Mouse (Mus musculus): ENCODE results near the gene Rbm46.

The Rbm46 gene

DNA sequence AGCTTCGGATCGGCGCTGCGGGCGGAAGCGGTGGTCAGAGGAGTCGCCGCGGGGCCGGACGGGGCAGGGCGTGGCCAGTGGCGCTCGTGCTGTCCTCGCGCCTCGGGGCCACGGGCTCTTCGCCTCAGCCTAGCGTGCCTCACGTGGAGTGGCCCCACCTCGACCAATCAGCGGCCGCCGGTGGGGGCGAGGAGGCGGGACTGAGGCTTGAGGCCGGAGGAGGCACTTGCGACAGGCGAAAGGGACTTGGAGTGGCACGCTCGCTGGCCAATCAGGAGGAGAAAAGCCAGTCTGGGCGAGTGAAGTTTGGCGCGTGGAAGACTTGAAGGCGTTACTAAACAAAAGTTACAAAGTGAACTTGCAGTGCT is at the start of gene Rbm46:
Gene Rbm46, minus strand, starts transcription at position 112 of the 368 bp plus-strand sequence.
- DNase-seq, result peak; percentile 93

DNA sequence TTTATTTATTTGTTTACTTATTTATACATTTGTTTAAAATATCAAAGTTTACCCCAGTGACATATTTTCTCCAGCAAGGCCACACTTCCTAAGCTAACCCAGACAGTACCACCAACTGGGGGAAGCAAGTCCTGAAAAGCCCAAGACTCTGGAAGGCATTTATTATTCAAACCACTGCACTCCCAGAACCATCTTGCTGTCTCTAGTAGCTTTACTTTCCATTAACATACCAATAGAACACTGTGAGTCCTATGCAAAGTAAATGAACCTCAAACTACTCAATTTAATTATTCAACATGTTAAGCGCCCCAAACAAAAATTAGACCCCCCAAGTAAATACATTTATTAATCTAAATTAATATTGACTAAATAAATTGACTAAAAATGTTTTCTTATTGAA is 39.3 kb upstream of the Rbm46 start:
- DNase-seq, result no peak

DNA sequence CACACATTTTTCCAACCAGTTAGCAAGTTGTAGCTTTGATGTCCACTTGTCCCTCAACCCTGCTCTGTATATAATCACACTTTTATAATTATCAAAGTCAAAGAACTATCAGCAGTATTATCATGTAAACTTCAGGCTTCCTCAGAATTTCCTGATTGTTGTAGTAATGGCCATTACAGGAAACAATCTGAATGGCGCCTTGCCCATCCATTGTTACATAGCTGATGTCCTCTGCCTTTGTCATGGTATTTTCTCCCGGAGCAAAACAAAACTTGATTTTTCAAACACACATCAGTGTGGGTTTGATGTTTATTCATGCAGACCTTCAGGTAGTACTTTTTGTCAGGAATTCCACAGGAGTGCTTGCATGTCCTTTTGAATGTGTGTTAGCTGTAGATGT is 32.4 kb upstream of the Rbm46 start:
- DNase-seq, result peak; percentile 28

DNA sequence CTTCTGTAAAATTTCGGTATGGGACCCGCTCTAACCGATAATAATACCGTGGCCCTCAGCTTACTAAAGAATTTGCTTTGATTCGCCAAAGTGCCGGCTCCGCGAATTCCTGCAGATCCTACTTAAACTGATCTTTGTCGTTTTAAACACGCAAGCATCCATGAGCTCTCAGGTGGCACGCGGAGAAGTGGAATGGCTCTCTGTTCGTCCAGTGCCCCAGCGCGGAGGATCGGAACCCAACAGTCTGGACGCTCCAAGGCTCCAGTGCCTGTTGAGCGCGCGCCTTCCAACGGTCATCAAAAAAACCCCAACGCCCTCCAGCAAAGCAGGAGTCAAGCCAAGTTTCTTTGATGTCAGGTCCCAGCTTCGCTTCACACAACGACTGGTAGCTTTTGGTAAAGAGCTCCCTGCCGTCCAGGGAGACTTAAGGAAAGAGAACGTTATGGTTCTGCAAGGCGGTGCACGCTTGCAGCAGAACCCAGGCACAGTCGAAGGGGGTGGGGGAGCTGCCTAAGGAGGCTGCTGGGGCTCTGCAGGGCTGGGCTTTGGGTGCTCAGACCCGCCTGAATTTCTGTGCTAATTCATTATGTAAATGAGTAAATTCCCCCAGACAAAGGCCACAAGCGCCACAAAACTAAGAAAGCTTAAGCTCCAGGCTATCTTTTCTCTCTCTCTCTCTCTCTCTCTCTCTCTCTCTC is 28.1 kb upstream of the Rbm46 start:
- DNase-seq, result peak; percentile 3

DNA sequence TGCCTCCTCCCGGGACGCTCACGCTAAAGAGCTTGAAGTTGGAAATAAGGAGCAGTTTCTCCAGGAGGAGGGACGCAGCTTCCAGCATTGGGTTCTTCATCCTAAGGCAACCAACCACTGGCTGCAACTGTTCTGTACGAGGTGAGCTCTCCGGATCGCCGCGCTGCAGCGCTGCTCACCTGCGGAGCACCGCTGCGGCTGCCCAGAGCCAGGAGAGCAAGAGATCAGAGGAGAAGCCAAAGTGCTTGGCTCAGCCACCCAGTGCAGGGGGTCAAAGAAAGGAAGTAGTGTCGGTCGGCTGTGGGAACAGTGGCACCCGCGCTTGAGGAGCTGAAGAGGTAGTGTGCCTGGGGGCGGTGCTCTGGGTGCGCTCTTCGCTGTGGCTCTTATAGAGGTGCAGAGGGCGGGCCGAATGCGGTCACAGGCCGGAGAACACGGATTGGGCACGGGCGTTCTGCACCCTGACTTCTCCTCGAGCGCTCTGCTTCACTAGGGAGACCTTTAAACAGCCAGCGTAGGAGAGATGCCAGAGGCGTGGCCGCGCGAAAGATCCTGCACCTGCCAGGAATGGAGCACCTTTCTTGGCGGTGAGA is 27.4 kb upstream of the Rbm46 start, which contains the start of gene Lrat:
Gene Lrat, minus strand, starts transcription at position 361 of the 593 bp plus-strand sequence.
- DNase-seq, result peak; percentile 34

DNA sequence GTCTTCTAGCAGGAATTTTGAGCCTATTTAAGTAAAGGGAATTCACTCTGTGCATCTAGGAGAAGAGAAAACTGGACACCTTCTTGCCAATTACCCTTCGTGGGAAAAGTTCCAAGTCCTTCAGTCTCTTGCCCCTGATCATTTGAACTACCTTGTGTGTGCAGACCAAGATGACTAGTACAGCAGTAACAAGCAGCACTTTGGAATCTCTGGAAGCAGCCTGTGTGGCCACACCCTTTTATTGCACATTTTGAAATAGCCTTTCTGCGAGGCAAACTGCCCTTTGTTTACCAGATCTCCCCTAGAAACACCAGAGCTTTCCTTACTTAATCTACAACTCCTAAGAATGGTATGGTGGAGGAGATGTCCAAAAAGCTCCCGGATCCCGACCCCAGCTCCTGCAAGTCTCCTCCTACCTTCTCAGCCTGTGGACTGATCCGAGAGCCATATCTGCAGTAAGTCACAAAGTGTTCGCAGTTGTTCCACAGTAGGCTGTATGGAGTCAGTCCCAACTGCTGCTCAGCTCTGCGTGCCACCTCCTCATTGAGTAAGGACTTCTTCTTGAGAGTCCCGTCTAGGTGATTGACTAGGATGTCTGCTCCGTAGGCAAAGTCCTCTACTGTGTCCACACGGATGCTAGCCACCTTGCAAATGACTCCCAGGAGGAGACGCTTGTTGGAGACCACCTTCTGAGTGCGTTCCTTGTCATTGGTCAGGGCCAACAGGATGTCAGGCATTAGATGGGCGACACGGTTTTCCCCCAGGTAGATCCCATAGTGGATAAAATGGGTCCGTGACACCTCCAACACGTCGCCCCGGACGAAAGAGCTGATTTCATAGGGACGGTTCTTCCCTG is 26.7 kb upstream of the Rbm46 start:
- no peak for DNase-seq

DNA sequence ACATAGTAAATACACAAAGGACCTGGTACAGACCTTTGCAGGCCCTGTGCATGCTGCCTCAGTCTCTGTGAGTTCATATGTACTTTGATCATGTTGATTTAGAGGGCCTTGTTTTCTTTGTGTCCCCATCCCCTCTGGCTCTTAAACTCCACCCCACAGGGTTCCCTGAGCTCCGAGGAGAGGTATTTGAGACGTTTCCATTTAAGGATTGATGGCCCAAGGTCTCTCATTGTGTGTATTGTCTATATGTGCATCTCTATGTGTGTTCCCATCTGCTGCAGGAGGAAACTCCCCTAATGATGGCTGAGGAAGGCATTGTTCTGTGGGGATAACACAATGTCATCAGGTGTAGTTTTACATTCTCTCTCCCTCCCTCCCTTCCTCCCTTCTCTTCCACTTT is 12.6 kb upstream of the Rbm46 start:
- DNase-seq, result no peak

DNA sequence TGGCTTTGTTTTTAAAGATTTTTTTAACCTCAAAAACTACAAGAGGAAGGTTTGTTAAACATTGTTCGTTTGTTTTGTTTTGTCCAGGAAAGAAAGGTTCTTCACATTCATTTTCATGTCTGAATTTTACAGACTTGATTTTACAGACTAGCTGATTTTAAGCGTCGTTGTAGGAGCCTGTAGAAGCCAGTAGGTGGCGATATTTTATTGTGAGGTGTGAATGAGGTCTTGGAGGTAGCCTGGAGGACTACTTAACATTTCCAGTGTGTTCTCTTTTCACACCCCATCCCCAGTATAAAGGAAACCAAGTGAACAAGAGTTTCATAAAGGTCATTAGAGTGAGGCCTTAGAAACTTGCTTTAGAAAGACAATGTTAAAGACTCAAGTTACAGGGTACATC is 975 bp upstream of the Rbm46 start:
- DNase-seq, result peak; percentile 56

DNA sequence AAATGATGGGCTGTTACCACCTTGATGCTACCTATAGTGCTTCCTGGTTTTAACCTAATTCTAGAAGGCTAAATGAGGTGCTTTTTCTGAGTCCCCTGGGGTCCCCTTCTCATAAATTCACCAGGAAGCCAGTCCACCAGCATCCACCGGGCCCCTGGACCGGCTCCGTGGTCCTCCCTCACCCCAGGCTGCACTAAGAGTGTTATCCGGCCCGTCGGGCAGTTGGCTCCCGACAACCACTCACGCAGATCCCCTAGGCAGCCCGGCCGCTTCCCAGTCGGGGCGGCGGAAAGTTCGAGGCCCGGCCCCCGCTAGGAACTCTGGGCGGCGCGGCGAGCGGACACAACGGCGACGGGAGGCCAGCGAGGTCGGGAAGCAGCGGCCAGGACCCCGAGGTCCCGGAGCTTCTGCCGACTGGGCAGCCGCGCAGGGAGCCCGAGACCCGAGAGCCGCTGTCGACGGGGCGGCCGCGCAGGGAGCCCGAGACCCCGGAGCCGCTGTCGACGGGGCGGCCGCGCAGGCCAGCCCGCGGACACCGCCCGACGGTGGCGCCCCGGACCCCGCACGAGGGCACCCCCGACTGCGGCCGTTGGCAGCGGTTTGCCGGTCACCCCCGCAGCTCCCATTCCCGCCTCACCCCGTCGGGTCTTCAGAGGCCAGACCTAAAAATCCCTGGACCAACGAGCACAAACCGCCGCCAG is 462 bp downstream of the Rbm46 start:
- DNase-seq, result peak; percentile 4

DNA sequence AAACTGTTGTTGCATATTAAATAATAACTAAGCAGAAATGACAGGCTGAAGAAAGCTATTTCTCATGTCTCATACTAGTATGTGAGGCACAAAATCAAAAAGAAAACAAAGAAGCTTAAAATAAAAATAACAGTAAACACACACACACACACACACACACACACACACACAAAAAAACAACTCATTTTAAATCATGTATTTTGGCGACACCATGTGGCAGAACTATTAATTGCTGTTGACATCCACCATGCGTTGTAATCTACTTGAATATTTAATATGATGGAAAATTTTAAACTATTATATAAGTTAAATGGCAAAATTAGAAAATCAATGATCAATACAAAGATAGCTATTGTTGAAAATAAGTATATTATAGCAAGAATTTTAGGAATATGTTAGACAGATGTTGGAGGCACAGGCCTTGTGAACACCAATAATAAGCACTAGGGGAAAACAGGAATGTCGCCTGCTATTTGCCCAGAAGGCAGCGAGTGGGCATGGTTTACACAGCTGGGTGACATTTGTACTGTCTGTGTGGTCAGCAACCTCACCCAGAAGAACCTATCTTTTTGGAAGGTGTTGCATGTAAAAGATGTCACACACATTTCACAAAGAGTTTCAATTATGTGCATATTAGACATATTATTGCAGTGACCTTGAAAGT is 18.7 kb downstream of the Rbm46 start:
- DNase-seq, result peak; percentile 40

DNA sequence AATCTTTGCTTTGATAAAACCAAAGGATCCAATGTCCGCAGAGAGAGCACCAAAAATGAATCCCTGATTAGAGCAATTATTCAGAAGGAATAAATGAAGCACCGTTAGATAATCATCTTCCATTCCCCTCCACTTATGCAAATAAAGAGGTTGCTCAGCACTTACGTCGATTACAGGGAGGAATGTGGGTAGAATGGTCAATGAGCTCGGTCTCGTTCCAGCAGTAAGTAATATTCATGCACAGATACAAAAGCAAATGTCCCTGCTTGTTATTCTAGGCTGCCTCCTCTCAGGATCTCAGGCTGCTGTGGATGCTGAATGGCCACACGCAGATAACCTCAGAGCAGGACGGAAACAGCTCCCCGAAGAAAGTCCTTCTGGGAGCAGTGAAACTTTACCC is 51.1 kb downstream of the Rbm46 start:
- no peak for DNase-seq

DNA sequence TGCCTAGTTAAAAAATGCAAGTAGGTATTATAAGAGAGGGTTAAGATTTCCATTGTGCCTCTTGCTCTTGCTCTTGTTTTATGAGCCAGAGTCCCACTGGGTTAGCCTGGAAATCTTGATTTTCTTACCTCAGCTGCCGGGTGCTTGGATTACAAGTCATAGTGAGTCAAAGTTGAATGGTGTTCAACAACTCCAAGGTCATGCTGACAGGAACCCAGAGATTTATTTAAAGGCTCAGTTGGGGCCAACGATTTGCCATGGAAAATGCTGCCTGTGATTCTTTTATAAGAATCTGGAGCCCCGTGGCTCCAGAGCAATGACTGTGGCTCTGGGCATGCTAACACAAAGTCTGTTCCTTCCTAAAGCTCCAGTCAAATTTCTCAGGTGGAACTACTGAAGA is 64.4 kb downstream of the Rbm46 start:
- no peak for DNase-seq

DNA sequence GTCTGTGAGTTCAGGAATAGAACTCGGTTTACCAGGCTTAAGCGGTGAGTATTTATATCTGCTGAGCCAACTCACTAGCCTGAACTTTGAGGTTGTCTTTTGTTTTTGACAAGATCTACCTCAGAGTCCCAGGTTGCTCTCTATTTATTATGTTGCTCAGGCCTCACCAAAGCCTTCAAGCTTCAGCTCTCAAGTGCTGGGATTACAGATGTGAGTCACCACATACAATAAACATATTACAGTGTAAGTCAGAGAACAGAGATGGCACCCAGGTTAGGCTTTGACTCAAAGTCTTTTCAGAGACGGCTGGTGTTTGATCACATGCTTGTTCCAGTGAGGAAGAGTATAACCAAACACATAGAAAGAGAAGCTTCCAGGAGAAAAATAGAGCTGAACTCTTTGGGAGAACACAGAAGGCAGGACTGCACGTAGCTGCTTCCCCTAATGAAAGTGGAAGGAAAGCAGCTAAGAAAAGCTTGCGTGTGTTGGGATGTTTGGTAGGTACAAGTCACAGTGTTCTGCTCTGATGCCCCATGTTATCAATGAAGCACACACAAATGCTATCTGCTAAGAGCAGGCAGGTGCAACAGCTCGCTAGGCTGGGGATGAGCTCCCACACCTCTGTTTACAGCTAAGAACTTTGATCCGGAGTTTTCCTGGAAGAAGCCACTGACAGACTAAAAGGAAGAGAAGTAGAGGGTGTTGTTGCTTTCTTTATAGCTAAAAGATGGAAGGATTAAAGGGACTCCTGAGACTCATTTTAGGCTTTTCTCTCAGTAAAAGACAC is 65.8 kb downstream of the Rbm46 start:
- no peak for DNase-seq

DNA sequence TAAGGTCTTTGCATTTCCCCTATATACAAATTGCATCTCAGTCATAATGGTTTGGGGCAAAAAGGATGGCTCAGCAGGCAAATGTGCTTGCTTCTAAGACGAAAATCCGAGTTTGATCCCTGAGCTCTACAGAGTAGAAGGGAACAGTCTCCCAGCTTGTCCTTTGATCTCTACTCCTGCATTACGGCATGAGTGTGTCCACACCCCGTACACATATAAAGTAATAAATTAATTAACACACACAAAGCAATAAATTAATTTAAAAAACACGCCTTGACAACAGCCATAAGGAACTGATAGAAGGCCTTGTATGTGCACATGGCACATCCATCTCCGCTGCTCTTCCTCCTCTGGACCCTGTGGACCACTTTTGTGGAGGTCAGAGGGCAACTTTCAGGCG is 66.5 kb downstream of the Rbm46 start:
- no peak for DNase-seq

DNA sequence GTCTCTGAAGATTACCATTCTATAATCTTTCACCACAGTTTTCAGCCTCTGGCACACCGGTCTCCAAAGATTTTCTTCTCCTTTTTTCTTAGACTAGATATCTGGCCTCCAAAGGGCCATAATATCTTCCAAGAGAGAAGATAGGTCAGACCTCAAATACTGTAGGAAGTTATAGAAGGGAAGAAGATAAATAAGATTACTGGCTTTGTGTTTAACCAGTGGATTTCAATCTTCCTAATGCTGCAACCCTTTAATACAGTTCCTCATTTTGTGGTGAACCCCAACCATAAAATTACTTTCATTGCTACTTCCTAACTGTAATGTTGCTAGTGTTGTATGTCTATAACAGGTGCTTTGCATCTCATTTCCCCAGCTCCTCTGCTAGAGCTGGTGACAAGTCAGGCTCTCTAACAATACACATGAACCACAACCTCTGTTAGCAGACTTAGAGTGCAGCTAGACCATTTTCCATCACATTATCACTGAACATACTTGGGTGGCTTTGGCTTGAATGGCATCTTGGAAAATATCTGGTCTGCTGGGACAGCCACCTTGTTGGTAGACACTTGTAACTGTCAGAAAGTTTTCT is 67.9 kb downstream of the Rbm46 start:
- no peak for DNase-seq

DNA sequence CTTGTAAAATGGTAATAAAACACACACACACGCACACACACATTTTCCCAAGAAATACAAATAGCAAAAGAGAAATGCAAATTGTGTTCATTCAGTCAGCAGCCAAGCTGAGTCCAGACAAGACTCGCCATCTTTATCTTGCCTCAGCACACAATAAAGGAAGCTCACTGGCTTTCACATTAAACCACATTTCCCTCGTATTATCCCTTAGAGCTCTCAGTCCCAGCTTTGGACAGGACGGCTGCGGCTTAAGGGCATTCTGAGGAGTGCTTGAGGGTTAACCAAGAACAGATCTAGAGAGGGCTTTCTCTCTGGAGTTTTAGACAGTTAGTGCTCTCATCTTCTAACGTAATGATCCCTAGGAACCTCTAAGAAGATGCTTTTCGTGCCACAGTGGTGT is 71.0 kb downstream of the Rbm46 start:
- no peak for DNase-seq

DNA sequence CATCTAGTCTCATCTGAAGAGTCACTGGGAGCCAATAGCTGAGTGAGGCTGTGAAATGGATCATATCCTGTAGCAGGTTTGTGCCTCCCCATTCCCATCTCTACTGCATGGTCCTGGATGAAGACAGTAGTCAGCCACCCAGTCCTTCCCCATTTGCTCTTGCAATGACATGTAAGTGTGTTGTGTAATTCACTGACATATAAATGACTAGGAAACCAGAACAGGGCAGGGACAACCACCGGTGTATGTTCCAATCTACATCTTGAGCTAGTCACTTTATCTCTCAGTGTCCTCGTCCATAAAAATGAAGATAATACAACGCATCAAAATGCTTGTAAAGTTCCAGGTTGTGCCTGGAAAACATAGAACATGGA is 75.8 kb downstream of the Rbm46 start:
- DNase-seq, result no peak

DNA sequence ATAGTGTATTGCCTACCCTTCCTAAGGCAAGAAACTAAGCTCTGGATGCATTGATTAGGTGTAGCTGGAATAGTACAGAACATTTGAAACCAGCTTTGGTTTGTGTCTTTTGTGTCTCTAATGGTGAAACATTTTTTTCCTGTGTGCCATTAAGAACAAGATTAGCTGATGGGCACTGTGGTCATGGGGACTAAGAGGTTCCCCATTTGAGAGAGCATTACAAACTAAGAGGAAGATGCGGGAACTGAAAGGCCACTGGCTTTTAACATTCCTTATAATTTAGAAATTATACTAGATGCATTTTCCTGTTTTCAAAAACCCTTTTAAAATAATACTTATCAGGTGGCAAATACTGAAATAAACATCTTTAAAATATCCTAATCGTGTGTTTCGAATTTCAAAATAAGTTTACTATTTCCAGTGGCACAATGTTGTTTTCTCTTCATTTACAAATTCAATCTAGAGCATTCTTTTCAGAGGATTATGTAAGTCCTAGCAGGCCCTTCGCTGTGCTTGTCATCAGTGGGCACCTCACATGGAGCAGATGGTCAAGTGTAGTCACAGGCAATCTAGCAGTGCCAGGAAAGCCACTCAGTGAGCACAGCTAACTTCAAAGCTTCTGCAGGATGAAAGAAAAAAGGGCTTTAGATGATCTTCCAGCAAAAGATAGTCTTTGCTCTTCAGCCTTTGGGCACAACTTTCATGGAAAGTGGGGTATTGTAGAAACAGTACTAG is 76.4 kb downstream of the Rbm46 start:
- DNase-seq, result no peak

DNA sequence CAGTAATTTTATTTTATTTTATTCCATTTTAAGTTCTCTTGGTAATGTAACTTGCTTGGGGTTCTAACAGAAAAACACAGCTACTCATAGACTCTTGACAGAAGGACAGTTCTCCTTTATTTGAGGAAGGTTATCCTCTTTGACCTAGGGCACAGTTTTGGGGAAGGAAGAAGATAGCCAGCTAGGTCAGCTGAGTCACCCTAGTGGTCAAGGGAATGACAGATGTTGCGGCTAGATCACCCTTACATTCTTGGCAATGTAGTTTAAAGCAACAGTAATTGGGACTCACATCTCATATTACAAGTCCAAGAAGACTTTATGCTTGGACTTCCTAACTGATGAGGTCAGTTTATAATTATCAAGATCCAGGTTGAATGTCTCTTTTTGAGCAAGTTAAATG is 82.6 kb downstream of the Rbm46 start:
- no peak for DNase-seq

DNA sequence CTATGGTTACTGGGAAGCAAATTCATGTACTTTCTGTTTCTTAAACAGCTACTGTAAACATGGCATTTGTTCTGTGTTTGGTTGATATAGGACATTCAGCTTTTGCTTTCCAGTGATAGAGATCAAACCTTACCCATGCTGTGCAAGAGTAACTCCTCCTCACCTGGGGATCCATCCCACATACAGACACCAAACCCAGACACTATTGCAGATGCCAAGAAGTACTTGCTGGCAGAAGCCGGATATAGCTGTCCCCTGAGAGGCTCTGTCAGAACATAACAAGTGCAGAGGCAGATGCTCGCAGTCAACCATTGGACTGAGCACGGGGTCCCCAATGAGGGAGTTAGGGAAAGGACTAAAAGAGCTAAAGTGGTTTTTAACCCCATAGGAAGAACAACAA is 84.6 kb downstream of the Rbm46 start:
- no peak for DNase-seq
